Mouse (Mus musculus) E14TG2a.4 (cell line): ENCODE data around the gene Taf7l.

ENCODE experiments used
- H3K27me3 ChIP-seq: 2 replicates; pipeline ENCODE4 v1.6.1; 2014; ENCODE audit warnings: low read length, control low read depth; ENCODE audit not compliant: insufficient read depth
- H3K36me3 ChIP-seq: 2 replicates; pipeline ENCODE4 v1.6.1; 2014; ENCODE audit warnings: low read length, control low read depth; ENCODE audit not compliant: insufficient read depth
- H3K4me1 ChIP-seq: replicated peaks from 2 replicates; pipeline ENCODE4 v1.6.1; 2014; ENCODE audit warnings: low read depth, low read length, control low read depth
- H3K4me3 ChIP-seq: replicated peaks from 2 replicates; pipeline ENCODE4 v1.5.1; 2014; ENCODE audit warnings: mild to moderate bottlenecking, low read length
- H3K9me3 ChIP-seq: 2 replicates; pipeline ENCODE4 v1.6.1; 2014; ENCODE audit warnings: low read length, control low read depth
- CTCF ChIP-seq: conservative IDR thresholded peaks from 2 replicates; pipeline ENCODE4 v1.5.1; 2014; ENCODE audit warnings: low read length
- NANOG ChIP-seq: IDR thresholded peaks from 2 replicates; pipeline ENCODE4 v1.6.1; 2014; ENCODE audit warnings: borderline replicate concordance, low read length, mixed read lengths
- POU5F1 ChIP-seq: IDR thresholded peaks from 2 replicates; pipeline ENCODE4 v1.6.1; 2014; ENCODE audit warnings: low read length, borderline replicate concordance

Taf7l gene

GRCm38 (mm10) chrX:134476290-134476689, at the start of gene Taf7l:
Gene Taf7l, minus strand, starts transcription at chrX:134476490.
- no peaks in the 10 kb centered on the region for H3K36me3 ChIP-seq
- H3K27me3 ChIP-seq = peaks cover 25% of the 10 kb centered on the region
- no peak for TF ChIP-seq POU5F1
- TF ChIP-seq CTCF = no peak
- TF ChIP-seq NANOG = no peak
- H3K4me1 ChIP-seq = no peaks in the 10 kb centered on the region
- H3K4me3 ChIP-seq = peak within 1 kb of the TSS; percentile 53
- H3K9me3 ChIP-seq = no peaks in the 10 kb centered on the region; the same call in 1 of the 2 replicates

DNA sequence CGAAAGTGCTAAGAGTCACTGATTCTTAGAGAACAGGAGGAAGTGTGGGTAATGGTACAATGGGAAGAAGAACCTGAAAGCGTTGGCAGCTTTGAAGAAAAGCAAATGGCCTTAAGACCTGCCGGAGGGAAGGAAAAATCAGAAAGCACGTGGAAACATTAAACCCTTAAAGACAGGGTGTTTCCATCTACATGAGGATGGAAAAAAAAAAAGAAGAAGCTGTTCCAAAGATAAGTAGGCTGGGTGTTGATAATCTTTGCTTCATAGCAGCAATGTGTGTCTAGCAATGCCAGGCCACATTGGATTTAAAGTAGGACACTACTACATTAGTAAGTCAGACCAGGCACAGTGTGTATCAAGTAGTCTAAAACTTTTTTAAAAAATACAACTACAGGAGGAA, 49.0 kb upstream of the Taf7l start:
- TF ChIP-seq NANOG (no peak), CTCF (no peak), POU5F1 (no peak)
- no peaks in the 10 kb centered on the region for H3K36me3 ChIP-seq

DNA sequence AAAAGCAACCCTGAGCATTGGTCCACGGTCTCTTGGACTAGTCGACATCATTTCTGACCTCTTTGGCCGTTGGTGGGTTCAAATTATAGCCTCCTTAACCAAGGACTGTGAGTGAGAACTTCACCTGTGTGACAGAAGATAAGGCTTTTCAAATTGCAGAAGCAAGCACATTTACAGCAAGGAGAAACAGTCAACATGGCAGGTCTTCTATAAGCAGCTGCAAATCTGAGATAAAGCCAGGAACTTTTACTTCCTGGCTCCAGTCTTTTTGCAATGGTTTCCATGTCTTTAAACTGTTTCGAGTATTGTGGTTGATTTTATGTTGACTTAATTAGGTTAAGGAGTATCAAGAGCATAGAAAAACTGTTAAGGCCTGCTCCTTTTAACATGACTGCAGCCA, 47.5 kb upstream of the Taf7l start:
- H3K4me3 ChIP-seq = no peak overlapping the region
- no peaks in the 10 kb centered on the region for H3K4me1 ChIP-seq
- no peaks in the 10 kb centered on the region for H3K27me3 ChIP-seq
- no peaks in the 10 kb centered on the region for H3K9me3 ChIP-seq
- H3K36me3 ChIP-seq = no peaks in the 10 kb centered on the region
- no peak for TF ChIP-seq NANOG
- TF ChIP-seq POU5F1 = no peak
- TF ChIP-seq CTCF = no peak

More for the DNA sequence above, 49.0 kb upstream of the Taf7l start:
- no peaks in the 10 kb centered on the region for H3K9me3 ChIP-seq
- no peaks in the 10 kb centered on the region for H3K27me3 ChIP-seq
- H3K4me3 ChIP-seq = no peak overlapping the region
- H3K4me1 ChIP-seq = no peaks in the 10 kb centered on the region

- TF ChIP-seq NANOG (no peak), CTCF (peak; percentile 32)
- H3K9me3 ChIP-seq = no peaks in the 10 kb centered on the region
- no peaks in the 10 kb centered on the region for H3K27me3 ChIP-seq
- no peaks in the 10 kb centered on the region for H3K4me1 ChIP-seq
- H3K36me3 ChIP-seq = no peaks in the 10 kb centered on the region
- H3K4me3 ChIP-seq = no peak overlapping the region
Measured at GRCm38 (mm10) chrX:134509473-134509872, 33.2 kb upstream of the Taf7l start.

- H3K4me3 ChIP-seq = no peak overlapping the region
- H3K4me1 ChIP-seq = no peaks in the 10 kb centered on the region
- TF ChIP-seq NANOG (no peak), CTCF (peak; percentile 25; the same call in 1 of the 2 replicates)
- no peaks in the 10 kb centered on the region for H3K36me3 ChIP-seq
- H3K27me3 ChIP-seq = no peaks in the 10 kb centered on the region
- H3K9me3 ChIP-seq = no peaks in the 10 kb centered on the region
Measured at GRCm38 (mm10) chrX:134507977-134508376, 31.7 kb upstream of the Taf7l start.

- Histone ChIP-seq H3K27me3 (no peaks in the 10 kb centered on the region), H3K36me3 (no peaks in the 10 kb centered on the region), H3K9me3 (no peaks in the 10 kb centered on the region), H3K4me1 (no peaks in the 10 kb centered on the region), H3K4me3 (no peak overlapping the region)
- TF ChIP-seq NANOG = no peak
- no peak for TF ChIP-seq POU5F1
- TF ChIP-seq CTCF = no peak
Measured at GRCm38 (mm10) chrX:134500651-134501050, 24.4 kb upstream of the Taf7l start.

DNA sequence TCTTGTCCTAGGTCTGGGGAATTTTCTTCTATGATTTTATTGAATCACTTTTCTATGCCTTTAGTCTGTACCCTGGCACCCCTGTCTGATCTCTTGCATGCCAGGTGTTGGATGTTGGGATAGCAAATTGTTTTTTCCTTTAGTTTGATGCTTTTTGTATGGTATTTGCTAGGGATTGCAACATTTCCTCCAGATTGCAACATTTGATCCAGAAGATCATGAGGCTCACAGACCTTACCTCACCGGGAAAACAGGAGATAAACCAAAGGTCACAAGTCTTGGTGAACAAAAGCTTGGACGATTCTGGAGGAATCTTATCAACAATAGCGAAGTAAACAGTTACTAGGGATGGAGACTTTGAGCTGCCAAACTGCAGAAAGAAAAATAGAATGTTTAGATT, 5.4 kb upstream of the Taf7l start:
- H3K4me3 ChIP-seq = no peak overlapping the region
- H3K36me3 ChIP-seq = no peaks in the 10 kb centered on the region
- H3K9me3 ChIP-seq = no peaks in the 10 kb centered on the region
- peaks cover 6% of the 10 kb centered on the region for H3K27me3 ChIP-seq
- TF ChIP-seq CTCF = no peak
- TF ChIP-seq NANOG = no peak
- TF ChIP-seq POU5F1 = no peak
- no peaks in the 10 kb centered on the region for H3K4me1 ChIP-seq

GRCm38 (mm10) chrX:134474988-134475710, 1.1 kb downstream of the Taf7l start:
- H3K4me3 ChIP-seq = peak overlapping the region; percentile 53
- TF ChIP-seq CTCF = no peak
- no peak for TF ChIP-seq POU5F1
- no peak for TF ChIP-seq NANOG
- no peaks in the 10 kb centered on the region for H3K4me1 ChIP-seq
- no peaks in the 10 kb centered on the region; the same call in 1 of the 2 replicates for H3K9me3 ChIP-seq
- H3K27me3 ChIP-seq = peaks cover 25% of the 10 kb centered on the region
- no peaks in the 10 kb centered on the region for H3K36me3 ChIP-seq

- no peaks in the 10 kb centered on the region for H3K27me3 ChIP-seq
- no peaks in the 10 kb centered on the region for H3K9me3 ChIP-seq
- H3K4me1 ChIP-seq = peaks cover 6% of the 10 kb centered on the region; the same call in 1 of the 2 replicates
- no peaks in the 10 kb centered on the region for H3K36me3 ChIP-seq
- no peak for TF ChIP-seq POU5F1
- TF ChIP-seq NANOG = no peak
- no peak overlapping the region for H3K4me3 ChIP-seq
Measured at GRCm38 (mm10) chrX:134427307-134427706, 49.0 kb downstream of the Taf7l start.
